Mouse (Mus musculus) retina, adult 2 months (tissue): Measurements from ENCODE around the gene Dhdh.
A peak's percentile ranks its signal among the peaks of the same experiment; 100 is the strongest.
"Not testable (repeated sequence)": the region's sequence is repeated elsewhere in the genome, so short reads cannot be mapped to it uniquely, and the experiment has no call there.

Experiments
- DNase-seq: peaks from one replicate; pipeline ENCODE4 v3.0.0-alpha.2; 2012; ENCODE audit warnings: low read depth, low spot score

Gene Dhdh

GRCm38 (mm10) chr7:45488293-45489204, at the start of gene Dhdh:
TSS of gene Dhdh (minus strand) at chr7:45488805.
- no peak for DNase-seq

- DNase-seq, result no peak
Observed at GRCm38 (mm10) chr7:45537602-45538001, 49.0 kb upstream of the Dhdh start.

- DNase-seq, result no peak
Observed at GRCm38 (mm10) chr7:45535676-45536075, 47.1 kb upstream of the Dhdh start.

- no peak for DNase-seq
Observed at GRCm38 (mm10) chr7:45530643-45531042, 42.0 kb upstream of the Dhdh start.

GRCm38 (mm10) chr7:45529461-45529860, 40.9 kb upstream of the Dhdh start:
- DNase-seq, result no peak

- DNase-seq, result not testable (repeated sequence)
Observed at GRCm38 (mm10) chr7:45527169-45527568, 38.6 kb upstream of the Dhdh start.

GRCm38 (mm10) chr7:45526474-45527120, 38.0 kb upstream of the Dhdh start:
- DNase-seq, result no peak

GRCm38 (mm10) chr7:45525809-45526473, 37.3 kb upstream of the Dhdh start, which contains the start of the genes Ppp1r15a and Plekha4:
TSS of gene Ppp1r15a (minus strand) at chr7:45526268.
TSS of gene Plekha4 (plus strand) at chr7:45526330.
- peak; percentile 77 for DNase-seq

- no peak for DNase-seq
Observed at GRCm38 (mm10) chr7:45524841-45525621, 36.4 kb upstream of the Dhdh start.

GRCm38 (mm10) chr7:45523678-45524170, 35.1 kb upstream of the Dhdh start:
- no peak for DNase-seq

GRCm38 (mm10) chr7:45522957-45523676, 34.5 kb upstream of the Dhdh start:
- DNase-seq, result no peak

- DNase-seq, result no peak
Observed at GRCm38 (mm10) chr7:45522194-45522752, 33.7 kb upstream of the Dhdh start.

GRCm38 (mm10) chr7:45521728-45522184, 33.2 kb upstream of the Dhdh start:
- DNase-seq, result peak; percentile 68

GRCm38 (mm10) chr7:45520605-45521004, 32.0 kb upstream of the Dhdh start:
- DNase-seq, result no peak

- no peak for DNase-seq
Observed at GRCm38 (mm10) chr7:45519345-45520120, 30.9 kb upstream of the Dhdh start.

GRCm38 (mm10) chr7:45518618-45519017, 30.0 kb upstream of the Dhdh start:
- DNase-seq, result no peak

- DNase-seq, result not testable (repeated sequence)
Observed at GRCm38 (mm10) chr7:45516846-45517245, 28.2 kb upstream of the Dhdh start.

- DNase-seq, result no peak
Observed at GRCm38 (mm10) chr7:45515436-45515835, 26.8 kb upstream of the Dhdh start.

- DNase-seq, result no peak
Observed at GRCm38 (mm10) chr7:45514411-45514810, 25.8 kb upstream of the Dhdh start.
